Mouse (Mus musculus) neural tube, embryonic 11.5 days (tissue): Measurements from ENCODE around the gene Maml2. TPM values are rescaled to one million over a fixed set of nuclear protein-coding genes. Genes with fewer than 3 reads are reported as not detected.
A peak's percentile ranks its signal among the peaks of the same experiment; 100 is the strongest.

Experiments used
- ATAC-seq: fragments of 200-750 bp; cut with Nextera tagmentation; 2 replicates; pipeline ENCODE4 v1.8.0; 2017; ENCODE audit warnings: moderate number of reproducible peaks, mild to moderate bottlenecking, moderate TSS enrichment, moderate library complexity; ENCODE audit not compliant: insufficient read depth, low FRiP score, low TSS enrichment
- DNase-seq: peaks from one replicate; pipeline ENCODE4 v3.0.0-alpha.2; 2015; ENCODE audit warnings: low spot score
- H3K27ac ChIP-seq: fragments of 300-500 bp; sonication (generic); 2 replicates; pipeline ENCODE4 v1.5.1; 2014; ENCODE audit warnings: low read depth, mild to moderate bottlenecking, low read length
- H3K27me3 ChIP-seq: fragments of 300-500 bp; sonication (generic); 2 replicates; pipeline ENCODE4 v1.6.1; 2014; ENCODE audit warnings: mild to moderate bottlenecking, low read length, mixed read lengths; ENCODE audit not compliant: control insufficient read depth, insufficient read depth
- H3K36me3 ChIP-seq: fragments of 300-500 bp; sonication (generic); 2 replicates; pipeline ENCODE4 v1.6.1; 2014; ENCODE audit warnings: mild to moderate bottlenecking, low read length, moderate library complexity, mixed read lengths; ENCODE audit not compliant: control insufficient read depth, insufficient read depth
- H3K4me1 ChIP-seq: fragments of 300-500 bp; sonication (generic); 2 replicates; pipeline ENCODE4 v1.6.1; 2014; ENCODE audit warnings: low read length, mixed read lengths; ENCODE audit not compliant: control insufficient read depth, insufficient read depth
- H3K4me2 ChIP-seq: fragments of 300-500 bp; sonication (generic); 2 replicates; pipeline ENCODE4 v1.6.1; 2014; ENCODE audit warnings: low read depth, mild to moderate bottlenecking, moderate library complexity
- H3K4me3 ChIP-seq: fragments of 300-500 bp; sonication (generic); 2 replicates; pipeline ENCODE4 v1.5.1; 2014; ENCODE audit warnings: low read depth, low read length
- H3K9ac ChIP-seq: fragments of 300-500 bp; sonication (generic); 2 replicates; pipeline ENCODE4 v1.6.1; 2014; ENCODE audit warnings: mild to moderate bottlenecking, low read length
- H3K9me3 ChIP-seq: fragments of 300-500 bp; sonication (generic); 2 replicates; pipeline ENCODE4 v1.6.1; 2016; ENCODE audit warnings: low read length; ENCODE audit not compliant: control insufficient read depth
- WGBS: fragments of 180-500 bp; shearing (Covaris S2); extraction: QIAGEN DNeasy Blood & Tissue Kit; methylation state at CpG from one replicate; pipeline ENCODE4 v1.1.7; 2014; 5-methylcytosine and 5-hydroxymethylcytosine counted together
- polyA plus RNA-seq: library from polyadenylated mRNA; unstranded; fragments of >200 nt; fragmentation: Nextera tagmentation; extraction: Ambion mirVana; gene quantifications from 2 replicates; pipeline ENCODE4 v1.2.1, GENCODE M21; 2014

The Maml2 gene
- polyA plus RNA-seq, 1 experiment from 2014 or later = 14.1 TPM

GRCm38 (mm10) chr9:13661768-13662623 is 364.2 kb downstream of the Maml2 start:
- peaks cover 11% of the 10 kb centered on the region for H3K4me1 ChIP-seq
- no peak overlapping the region for H3K27ac ChIP-seq
- H3K36me3 ChIP-seq = no peaks in the 10 kb centered on the region
- H3K27me3 ChIP-seq = no peaks in the 10 kb centered on the region
- H3K4me3 ChIP-seq = no peak overlapping the region
- DNase-seq = peak; percentile 45
- peak; percentile 50; the same call in 1 of the 2 replicates for ATAC-seq
- H3K9ac ChIP-seq = peak overlapping the region; percentile 44
- H3K4me2 ChIP-seq = peak overlapping the region; percentile 27
- H3K9me3 ChIP-seq = no peaks in the 10 kb centered on the region
- WGBS = 2% methylated on average over 12 of the region's 12 CpGs

- no peak for DNase-seq
- H3K4me1 ChIP-seq = peaks cover 11% of the 10 kb centered on the region
- H3K9ac ChIP-seq = no peak overlapping the region
- H3K36me3 ChIP-seq = no peaks in the 10 kb centered on the region
- no peak for ATAC-seq
- H3K4me2 ChIP-seq = no peak overlapping the region
- H3K27me3 ChIP-seq = no peaks in the 10 kb centered on the region
- no peaks in the 10 kb centered on the region for H3K9me3 ChIP-seq
- H3K27ac ChIP-seq = no peak overlapping the region
- H3K4me3 ChIP-seq = no peak overlapping the region
- WGBS = 91% methylated on average over 2 of the region's 2 CpGs
Measured at GRCm38 (mm10) chr9:13665487-13665969, 367.8 kb downstream of the Maml2 start.

- Histone ChIP-seq H3K4me2 (no peak overlapping the region), H3K9ac (no peak overlapping the region), H3K9me3 (no peaks in the 10 kb centered on the region), H3K27me3 (no peaks in the 10 kb centered on the region), H3K27ac (no peak overlapping the region), H3K4me1 (no peaks in the 10 kb centered on the region), H3K36me3 (no peaks in the 10 kb centered on the region), H3K4me3 (no peak overlapping the region)
- ATAC-seq (no peak), DNase-seq (no peak)
- WGBS = 95% methylated on average over 1 of the region's 1 CpGs
Measured at GRCm38 (mm10) chr9:13667955-13668354, 370.2 kb downstream of the Maml2 start.

GRCm38 (mm10) chr9:13668742-13669141 is 371.0 kb downstream of the Maml2 start:
- H3K9ac ChIP-seq = no peak overlapping the region
- H3K27ac ChIP-seq = no peak overlapping the region
- DNase-seq (no peak), ATAC-seq (no peak)
- H3K9me3 ChIP-seq = no peaks in the 10 kb centered on the region
- no peak overlapping the region for H3K4me3 ChIP-seq
- H3K36me3 ChIP-seq = no peaks in the 10 kb centered on the region
- no peaks in the 10 kb centered on the region for H3K4me1 ChIP-seq
- no peaks in the 10 kb centered on the region for H3K27me3 ChIP-seq
- H3K4me2 ChIP-seq = no peak overlapping the region
- 85% methylated on average over 2 of the region's 2 CpGs for WGBS

- H3K9me3 ChIP-seq = no peaks in the 10 kb centered on the region
- no peak overlapping the region for H3K27ac ChIP-seq
- ATAC-seq (no peak), DNase-seq (no peak)
- no peaks in the 10 kb centered on the region for H3K4me1 ChIP-seq
- H3K36me3 ChIP-seq = no peaks in the 10 kb centered on the region
- H3K4me2 ChIP-seq = no peak overlapping the region
- H3K4me3 ChIP-seq = no peak overlapping the region
- WGBS = 85% methylated on average over 3 of the region's 3 CpGs
- H3K9ac ChIP-seq = no peak overlapping the region
- no peaks in the 10 kb centered on the region for H3K27me3 ChIP-seq
Measured at GRCm38 (mm10) chr9:13671125-13671769, 373.5 kb downstream of the Maml2 start.

- Histone ChIP-seq H3K4me1 (no peaks in the 10 kb centered on the region), H3K27me3 (no peaks in the 10 kb centered on the region), H3K36me3 (no peaks in the 10 kb centered on the region), H3K4me2 (no peak overlapping the region), H3K9ac (no peak overlapping the region), H3K27ac (no peak overlapping the region), H3K4me3 (no peak overlapping the region), H3K9me3 (no peaks in the 10 kb centered on the region)
- no peak for ATAC-seq
- WGBS = 90% methylated on average over 2 of the region's 2 CpGs
- DNase-seq = no peak
Measured at GRCm38 (mm10) chr9:13673304-13673703, 375.5 kb downstream of the Maml2 start.

GRCm38 (mm10) chr9:13678026-13678425 is 380.3 kb downstream of the Maml2 start:
- DNase-seq (no peak), ATAC-seq (no peak)
- Histone ChIP-seq H3K9me3 (no peaks in the 10 kb centered on the region), H3K27ac (no peak overlapping the region), H3K4me3 (no peak overlapping the region), H3K4me2 (no peak overlapping the region), H3K36me3 (no peaks in the 10 kb centered on the region), H3K27me3 (no peaks in the 10 kb centered on the region), H3K9ac (no peak overlapping the region), H3K4me1 (0 out of 2 replicates have a peak, but pooled peaks cover 3% of the 10 kb centered on the region)
- 86% methylated on average over 2 of the region's 2 CpGs for WGBS

- Histone ChIP-seq H3K4me2 (no peak overlapping the region), H3K9ac (no peak overlapping the region), H3K27me3 (no peaks in the 10 kb centered on the region), H3K4me1 (0 out of 2 replicates have a peak, but pooled peaks cover 3% of the 10 kb centered on the region), H3K27ac (no peak overlapping the region), H3K36me3 (no peaks in the 10 kb centered on the region), H3K4me3 (no peak overlapping the region), H3K9me3 (no peaks in the 10 kb centered on the region)
- ATAC-seq (no peak), DNase-seq (no peak)
- WGBS = 91% methylated on average over 2 of the region's 2 CpGs
Measured at GRCm38 (mm10) chr9:13679696-13680095, 381.9 kb downstream of the Maml2 start.
